Mouse (Mus musculus) C2C12 (cell line): ENCODE data around the gene Skil.

Source experiments
- CEBPB ChIP-seq: IDR thresholded peaks from one replicate; pipeline ENCODE4 v1.6.1; 2011; ENCODE audit warnings: low read depth, mild to moderate bottlenecking, control low read depth, moderate library complexity
- CTCF ChIP-seq: IDR thresholded peaks from one replicate; pipeline ENCODE4 v1.5.1; 2011; ENCODE audit not compliant: control insufficient read depth, insufficient read depth, insufficient read length
- FOSL1 ChIP-seq: IDR thresholded peaks from one replicate; pipeline ENCODE4 v1.8.0; 2011; ENCODE audit warnings: mild to moderate bottlenecking, low read length; ENCODE audit not compliant: poor library complexity, insufficient read depth, severe bottlenecking
- MYOD1 ChIP-seq: IDR thresholded peaks from one replicate; pipeline ENCODE4 v1.6.1; 2011; ENCODE audit warnings: low read depth; ENCODE audit not compliant: control insufficient read depth, insufficient read length

DNA sequence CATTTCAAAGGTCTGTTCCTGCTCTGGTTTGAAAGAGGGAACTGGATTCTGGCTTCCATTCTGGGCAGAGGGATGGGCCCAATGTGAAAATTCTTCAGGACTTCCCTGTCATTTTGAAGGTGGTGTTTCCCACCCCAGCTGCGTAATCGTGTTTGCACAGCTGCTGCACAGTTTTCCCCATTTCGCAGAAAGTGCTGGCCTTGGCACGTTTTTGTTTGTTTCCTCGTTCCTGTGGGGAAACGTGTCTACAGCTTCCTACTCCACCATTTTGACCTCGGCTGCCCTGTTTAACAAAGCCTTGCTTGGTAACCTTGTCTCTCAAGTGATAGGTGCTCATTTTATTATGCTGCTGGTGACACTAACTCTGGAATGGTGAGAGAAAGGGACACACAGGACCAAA is 39.8 kb downstream of the Skil start:
- TF ChIP-seq CTCF (no peak), CEBPB (no peak), MYOD1 (no peak), FOSL1 (no peak)
